10 mouse cellular contexts compared by ENCODE assay signal in genomic region chr2:93032651-93033050, GRCm38 (mm10). TPM values are rescaled to one million over a fixed set of nuclear protein-coding genes. Genes with fewer than 3 reads are reported as not detected.
DNase-seq lines count a peak whose midpoint lies in the region; ATAC-seq lines count a peak whose summit lies in the region.
"Had no signal": no experiment of that assay in that cellular context is flagged by ENCODE, and none has a peak within 500 bp of the region (broad histone marks: within the 10 kb centered on the region; RNA-seq: fewer than 3 reads in every experiment).

No protein-coding gene starts in this region.

- peak overlapping the region; percentile 7; the same call in 1 of the 2 replicates for H3K27ac ChIP-seq in hindbrain, embryonic 15.5 days (replicated peaks)
- no peak overlapping the region for H3K27ac ChIP-seq in hindbrain, embryonic 13.5 days
- 0 out of 2 replicates have a peak overlapping the region, but pooled peaks have one; percentile 11 for H3K27ac ChIP-seq in limb, embryonic 10.5 days
- H3K27ac ChIP-seq: liver, embryonic 12.5 days; stomach, embryonic 15.5 days had no signal

- H3K36me3 ChIP-seq in hindbrain, embryonic 15.5 days, result no peaks in the 10 kb centered on the region
- no peaks in the 10 kb centered on the region for H3K36me3 ChIP-seq in hindbrain, embryonic 13.5 days
- peaks cover 3% of the 10 kb centered on the region; the same call in 1 of the 2 replicates for H3K36me3 ChIP-seq in limb, embryonic 10.5 days
- H3K36me3 ChIP-seq: liver, embryonic 12.5 days; stomach, embryonic 15.5 days had no signal

- H3K4me1 ChIP-seq in hindbrain, embryonic 15.5 days (replicated peaks), result peaks cover 47% of the 10 kb centered on the region
- H3K4me1 ChIP-seq in hindbrain, embryonic 13.5 days (replicated peaks), result peaks cover 59% of the 10 kb centered on the region
- H3K4me1 ChIP-seq in limb, embryonic 10.5 days, result peaks cover 62% of the 10 kb centered on the region

- H3K4me2 ChIP-seq in hindbrain, embryonic 15.5 days, result no peak overlapping the region
- H3K4me2 ChIP-seq in hindbrain, embryonic 13.5 days, result no peak overlapping the region
- H3K4me2 ChIP-seq: liver, embryonic 12.5 days; stomach, embryonic 15.5 days had no signal

- H3K9ac ChIP-seq in hindbrain, embryonic 15.5 days, result no peak overlapping the region
- no peak overlapping the region for H3K9ac ChIP-seq in hindbrain, embryonic 13.5 days
- H3K9ac ChIP-seq: liver, embryonic 12.5 days; stomach, embryonic 15.5 days had no signal

- ATAC-seq in hindbrain, embryonic 15.5 days (ENCODE audit: low FRiP score, low read depth), result no peak
- no peak for ATAC-seq in hindbrain, embryonic 13.5 days (ENCODE audit: low FRiP score)
- no peak for ATAC-seq in inflammation-experienced regulatory T-cells, adult 6 months
- ATAC-seq: liver, embryonic 12.5 days had no signal

- H3K9me3 ChIP-seq in hindbrain, embryonic 15.5 days, result no peaks in the 10 kb centered on the region
- no peaks in the 10 kb centered on the region for H3K9me3 ChIP-seq in hindbrain, embryonic 13.5 days
- no peaks in the 10 kb centered on the region for H3K9me3 ChIP-seq in limb, embryonic 10.5 days (replicated peaks)
- H3K9me3 ChIP-seq: liver, embryonic 12.5 days; stomach, embryonic 15.5 days had no signal

- intact Hi-C loops in heart, postnatal 10 days (cut with DNase I), result no loop called here

- DNase-seq in adrenal gland, postnatal 25 days, result peak; percentile 79
- DNase-seq in heart, postnatal 10 days, result peak; percentile 90 to 91
- no peak for DNase-seq in limb, embryonic 10.5 days (ENCODE audit: low spot score)
- no peak for DNase-seq in c-Kit-positive CD71-positive TER-119-positive erythroid progenitor cells, embryonic 14.5 days (ENCODE audit: low spot score)
- no peak for DNase-seq in frontal cortex, postnatal 36 days (ENCODE audit: low spot score in 2 of 2)

- no peaks in the 10 kb centered on the region for H3K27me3 ChIP-seq in hindbrain, embryonic 15.5 days
- H3K27me3 ChIP-seq in hindbrain, embryonic 13.5 days, result no peaks in the 10 kb centered on the region
- H3K27me3 ChIP-seq in limb, embryonic 10.5 days (ENCODE audit: low read depth, poor library complexity, severe bottlenecking), result no peaks in the 10 kb centered on the region
- H3K27me3 ChIP-seq: liver, embryonic 12.5 days; stomach, embryonic 15.5 days had no signal

- 65% methylated on average over 11 of the region's 11 CpGs for WGBS in hindbrain, embryonic 15.5 days
- WGBS in hindbrain, embryonic 13.5 days, result 72% methylated on average over 11 of the region's 11 CpGs
- WGBS in limb, embryonic 10.5 days, result 85% methylated on average over 11 of the region's 11 CpGs

- no peak overlapping the region for H3K4me3 ChIP-seq in hindbrain, embryonic 15.5 days
- H3K4me3 ChIP-seq in hindbrain, embryonic 13.5 days, result no peak overlapping the region
- no peak overlapping the region for H3K4me3 ChIP-seq in limb, embryonic 10.5 days
- H3K4me3 ChIP-seq: liver, embryonic 12.5 days; stomach, embryonic 15.5 days had no signal

RNA-seq across cellular contexts. Expression of gene Prdm11, which starts 13.3 kb away (rescaled TPM):
- polyA plus RNA-seq in hindbrain, embryonic 15.5 days (2015; fragmentation: Nextera tagmentation; extraction: Ambion mirVana), result 3.7 and 4.1 TPM in 2 replicates
- polyA plus RNA-seq in hindbrain, embryonic 13.5 days (2015; fragmentation: Nextera tagmentation; extraction: Ambion mirVana), result 1.8 and 1.9 TPM in 2 replicates
- 63.1 and 63.6 TPM in 2 replicates for total RNA-seq in adrenal gland, postnatal 25 days (2021)
- total RNA-seq in heart, postnatal 10 days (2021), result 10 to 100 TPM; 20.9 to 21.8 TPM
- polyA plus RNA-seq in limb, embryonic 10.5 days (2016; fragmentation: Nextera tagmentation; extraction: Ambion mirVana), result 2.8 and 3.4 TPM in 2 replicates
- polyA plus RNA-seq in inflammation-experienced regulatory T-cells, adult 6 months (2017; shearing (Covaris generic)), result 1 to 10 TPM; 1.1 to 2.8 (median 2.0) TPM

Comparison
In these comparisons a context has a peak if more than half of its experiments do, and no peak if none do; other contexts are left out.
1. DNase-seq: peak in adrenal gland, postnatal 25 days (single experiment) and heart, postnatal 10 days (2 of 2); none in limb, embryonic 10.5 days (single experiment), c-Kit-positive CD71-positive TER-119-positive erythroid progenitor cells, embryonic 14.5 days (single experiment) and frontal cortex, postnatal 36 days (0 of 2).